Mouse (Mus musculus) forelimb bud, embryonic 11.5 days (tissue): ENCODE measurements around the gene Ppm1l.

ENCODE experiments used
- DNase-seq: peaks from one replicate; pipeline ENCODE4 v3.0.0-alpha.2; 2012; ENCODE audit warnings: low read depth, low spot score

Gene Ppm1l

DNA sequence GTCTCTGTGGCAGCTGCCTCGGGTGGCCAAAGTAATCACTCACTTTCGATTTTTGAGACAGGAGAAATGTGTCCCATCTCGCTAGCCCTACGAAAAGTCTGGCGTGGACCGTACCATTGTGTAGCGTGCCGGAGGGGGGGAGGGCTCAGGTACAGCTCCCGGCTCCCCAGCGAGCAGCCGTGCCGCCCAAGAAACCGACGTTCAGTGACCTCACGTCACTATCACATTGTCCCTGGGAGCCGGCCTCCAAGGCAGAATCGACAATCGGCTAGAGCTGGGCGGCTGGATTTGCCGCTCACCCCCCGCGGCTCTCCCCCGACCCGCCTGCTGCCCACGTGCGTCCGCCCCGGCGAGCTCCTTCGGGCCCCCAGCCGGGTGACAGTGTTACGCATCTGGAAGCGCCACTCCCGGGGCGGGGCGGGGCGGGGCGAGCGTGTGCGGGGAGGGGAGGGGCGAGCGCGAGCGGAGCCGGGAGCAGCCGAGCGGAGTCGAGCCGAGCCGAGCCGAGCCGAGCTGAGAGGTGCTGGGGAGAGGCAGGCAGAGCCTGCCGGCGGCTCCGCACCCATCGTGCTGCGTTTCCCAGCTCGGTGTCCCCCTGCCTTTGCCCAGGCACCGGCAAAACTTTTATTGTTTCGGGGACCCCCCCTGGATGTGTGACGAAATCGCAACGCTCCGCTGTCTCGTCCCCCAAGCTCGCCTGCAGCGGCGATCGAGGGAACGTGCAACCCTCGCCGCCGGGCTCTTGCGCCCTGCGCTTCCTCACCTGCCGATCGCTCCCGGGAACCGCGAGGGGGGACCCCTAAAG is at the start of gene Ppm1l:
Gene Ppm1l, plus strand, starts transcription at position 471 of the 805 bp plus-strand sequence.
- peak; percentile 89 for DNase-seq

DNA sequence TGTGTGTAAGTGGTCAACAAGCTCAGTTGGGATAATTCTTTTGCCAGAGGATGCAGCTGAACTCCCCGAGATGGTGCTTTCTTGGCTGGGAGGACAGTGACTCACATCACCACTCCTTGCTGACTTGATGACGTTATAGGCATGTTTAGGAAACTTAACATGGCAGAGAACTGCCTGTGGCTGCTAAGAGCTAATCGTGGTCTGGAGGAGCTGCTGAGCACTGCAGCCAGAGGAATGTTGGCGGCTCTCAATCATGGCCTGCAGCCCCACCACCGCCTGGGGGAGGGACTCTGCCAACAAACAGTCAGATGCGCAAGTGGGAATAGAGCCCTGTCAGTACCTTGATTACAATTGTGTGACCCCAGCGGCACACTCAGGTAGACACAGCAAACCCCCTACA is 44.8 kb upstream of the Ppm1l start:
- DNase-seq: no peak

DNA sequence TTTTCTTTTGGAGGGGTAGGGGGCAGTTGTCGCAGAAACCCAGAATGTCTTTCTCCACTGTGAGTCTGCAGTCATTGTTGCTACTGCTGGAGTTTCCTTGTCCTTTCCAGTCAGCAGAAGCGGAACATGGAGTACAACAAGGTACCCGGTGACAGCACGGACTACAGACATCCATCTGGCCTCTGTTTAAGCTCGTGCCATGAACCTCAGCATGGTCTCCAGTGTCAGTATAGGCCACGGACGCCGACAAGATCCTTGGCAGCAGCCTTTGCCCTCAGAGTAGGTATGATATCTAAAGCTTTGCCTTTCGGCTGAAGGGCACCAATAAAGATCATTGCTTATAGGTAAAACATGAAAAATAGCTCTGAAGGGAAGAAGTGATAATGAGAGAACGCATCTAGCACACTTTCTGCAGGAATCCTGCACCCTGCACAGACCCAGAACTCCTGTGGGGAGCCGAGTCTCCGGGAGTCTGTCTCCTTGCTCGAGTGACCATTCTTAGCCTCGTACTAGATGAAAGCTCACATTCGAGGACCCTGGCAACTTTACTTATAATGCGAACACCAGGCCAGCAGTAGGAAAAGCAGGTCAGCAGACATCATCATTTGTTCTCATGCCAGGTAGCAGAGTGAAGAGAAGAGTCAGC is 42.5 kb upstream of the Ppm1l start:
- DNase-seq: no peak

DNA sequence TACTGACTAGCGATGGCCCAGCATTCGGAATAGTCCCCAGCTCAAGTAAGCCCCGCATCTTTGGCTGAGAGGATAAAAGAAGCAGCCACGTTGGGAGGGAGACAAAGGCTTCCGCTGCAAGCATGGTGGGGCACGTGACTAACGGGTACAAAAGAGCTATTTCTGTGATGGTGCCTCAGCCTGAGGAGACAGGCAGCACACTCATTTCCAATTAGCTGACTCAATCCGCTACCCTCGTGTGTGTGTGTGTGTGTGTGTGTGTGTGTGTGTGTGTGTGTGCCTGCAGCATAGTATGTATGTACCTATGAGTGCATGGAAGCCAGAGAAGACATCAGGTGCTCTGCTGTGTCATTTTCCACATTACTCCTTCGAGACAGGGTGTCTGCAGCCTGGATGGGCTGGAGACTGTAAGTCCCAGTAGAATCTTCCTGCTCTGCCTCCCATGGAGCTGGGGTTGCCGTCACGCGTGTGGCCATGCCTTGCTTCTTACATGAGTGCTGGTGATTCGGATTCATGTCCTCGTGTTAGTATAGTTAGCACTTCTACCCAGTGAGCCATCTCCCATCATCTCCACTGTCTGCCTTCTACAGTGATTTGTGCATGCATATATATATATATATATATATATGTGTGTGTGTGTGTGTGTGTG is 41.9 kb upstream of the Ppm1l start:
- no peak for DNase-seq

DNA sequence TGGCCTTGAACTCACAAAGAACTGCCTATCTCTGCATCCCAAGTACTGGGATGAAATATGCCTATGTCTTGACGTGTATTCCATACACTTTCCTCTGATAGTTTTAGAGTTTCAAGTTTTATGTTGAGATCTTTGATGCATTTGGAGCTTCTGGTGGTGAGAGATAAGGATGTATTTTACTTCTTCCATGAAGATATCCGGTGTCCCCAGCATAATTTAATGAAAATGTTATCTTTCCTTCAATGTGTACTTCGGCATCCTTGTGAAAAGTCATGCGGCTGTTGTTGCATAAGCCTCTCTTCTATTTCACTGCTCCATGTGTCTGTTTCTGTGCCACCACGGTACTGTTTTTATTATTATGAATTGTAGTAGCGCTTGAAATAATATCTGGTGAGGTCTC is 38.0 kb upstream of the Ppm1l start:
- no peak for DNase-seq

DNA sequence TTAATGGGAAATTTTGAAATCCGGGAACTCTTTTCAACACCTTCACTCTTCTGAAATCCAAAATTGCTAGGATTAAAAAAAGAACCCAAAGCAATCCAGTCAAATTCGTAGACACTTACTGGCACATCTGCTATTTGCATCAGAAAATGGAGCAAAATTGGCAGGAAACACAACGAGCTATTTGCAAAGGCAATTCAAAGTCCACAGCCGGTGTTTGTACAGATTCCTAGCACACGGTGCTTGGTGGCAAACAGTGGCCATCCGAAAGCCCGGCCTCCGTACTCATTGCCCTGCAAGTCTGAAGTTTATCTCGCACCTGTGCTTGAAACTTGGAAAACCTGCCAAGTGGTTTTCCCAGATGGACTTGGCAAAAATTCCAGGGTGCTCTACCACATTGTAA is 34.3 kb upstream of the Ppm1l start:
- no peak for DNase-seq

DNA sequence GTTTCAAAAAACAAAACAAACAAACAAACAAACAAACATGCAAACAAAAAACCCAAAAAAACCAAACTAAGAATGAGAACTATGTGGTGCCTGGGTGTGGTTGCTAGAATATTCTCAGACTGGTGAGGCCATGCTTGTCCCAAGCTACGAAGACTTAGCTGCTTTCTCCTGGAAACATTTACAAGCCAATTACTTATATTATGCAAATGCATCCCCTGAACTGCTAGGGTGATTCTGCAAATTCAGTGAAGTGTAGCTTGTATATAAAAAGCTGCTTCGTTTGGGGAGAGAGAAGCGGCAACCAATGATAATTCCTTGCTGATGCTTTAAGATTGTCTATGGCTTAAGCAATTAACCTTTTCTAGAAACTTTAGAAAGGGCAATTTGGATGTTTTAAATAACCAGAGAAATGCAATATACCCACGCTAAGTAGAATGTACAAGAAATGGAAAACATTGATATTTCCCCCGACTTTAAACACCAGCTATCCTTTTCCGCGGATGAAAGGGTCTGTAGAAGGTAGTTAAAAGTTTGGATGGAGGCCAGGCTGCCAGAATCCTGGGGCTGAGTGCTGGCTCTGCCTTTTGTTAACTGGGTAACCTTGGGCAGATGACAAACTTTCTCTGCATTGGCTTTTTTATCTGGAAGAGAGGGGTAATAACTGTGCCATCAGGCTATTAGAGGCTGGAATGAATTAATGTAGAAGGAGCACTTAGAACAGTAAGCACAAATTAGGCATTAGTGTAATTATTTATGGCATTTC is 33.4 kb upstream of the Ppm1l start:
- DNase-seq: no peak

DNA sequence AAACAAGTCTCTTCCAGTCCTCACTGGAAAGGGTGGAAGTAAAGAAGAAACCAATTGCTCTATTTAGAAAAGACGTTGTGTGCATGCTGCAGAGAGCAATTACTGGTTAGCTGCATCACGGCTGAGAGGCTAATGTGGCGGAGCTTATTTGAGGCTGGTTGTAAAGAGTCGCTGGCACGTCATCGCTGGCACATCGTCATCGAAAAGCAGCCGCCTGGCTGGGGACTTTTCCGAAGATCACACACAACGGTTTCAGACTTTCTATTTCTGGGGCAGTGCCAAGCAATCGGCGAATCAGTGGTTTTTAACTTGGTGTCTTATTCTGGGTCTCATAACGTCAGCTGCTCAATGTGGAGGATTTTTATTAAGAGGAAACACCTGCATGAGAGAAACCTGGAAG is 26.8 kb upstream of the Ppm1l start:
- DNase-seq: no peak

DNA sequence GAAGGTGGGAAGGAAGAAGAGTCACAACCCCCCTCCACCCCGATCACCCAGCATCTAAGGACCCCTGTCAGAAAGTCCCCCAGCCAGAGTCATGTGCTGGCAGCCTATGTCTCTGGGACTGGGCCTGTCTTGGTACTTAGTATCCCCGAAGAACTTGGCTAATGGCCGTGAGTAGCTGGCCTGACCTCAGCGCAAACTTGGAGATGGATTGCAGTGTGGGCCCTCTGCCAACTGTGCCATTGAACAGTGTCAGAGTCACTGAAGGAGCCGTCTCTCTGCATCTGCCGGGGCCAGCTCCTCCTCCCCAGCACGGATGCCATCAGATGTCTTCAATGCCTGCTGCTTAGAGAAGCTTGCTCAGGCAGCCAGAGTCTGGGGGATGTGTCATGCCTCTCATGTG is 26.4 kb upstream of the Ppm1l start:
- DNase-seq: no peak

DNA sequence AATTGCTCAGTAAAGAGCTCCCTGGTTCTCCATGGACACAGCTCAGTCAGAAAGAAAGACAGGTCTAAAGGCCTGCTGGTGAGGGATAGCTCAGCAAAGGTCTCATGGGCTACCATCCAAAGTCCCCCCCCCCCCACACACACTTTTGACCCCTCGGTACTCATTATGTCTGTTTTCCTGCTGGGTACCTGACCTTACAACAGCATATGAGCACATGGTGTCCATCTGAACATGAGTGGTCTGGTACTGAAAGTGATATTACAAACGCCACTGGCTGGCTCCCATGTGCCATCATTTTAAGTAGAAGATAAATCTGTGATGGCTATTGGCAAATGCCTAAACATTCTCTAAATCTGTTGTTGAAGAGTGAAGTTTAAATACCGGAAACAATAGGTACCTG is 25.8 kb upstream of the Ppm1l start:
- no peak for DNase-seq

DNA sequence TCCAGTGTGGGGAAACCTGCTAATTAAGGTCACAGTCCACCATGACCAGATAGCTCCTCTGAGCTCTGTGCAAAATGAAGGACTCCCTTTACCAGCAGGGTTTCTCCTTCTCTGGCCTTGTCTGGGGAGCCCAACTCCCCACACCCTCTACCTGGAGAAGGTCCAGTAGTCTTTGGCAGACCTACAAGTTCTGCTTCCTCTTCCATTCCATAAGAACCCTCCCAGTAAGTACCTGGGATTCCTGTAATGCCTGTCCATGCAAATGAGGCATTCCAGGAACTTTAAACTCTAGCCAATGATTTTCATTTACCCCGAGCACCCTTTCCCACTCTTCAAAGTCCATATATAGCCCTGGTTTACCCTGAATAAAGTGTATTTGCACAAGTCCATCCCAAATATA is 24.0 kb upstream of the Ppm1l start:
- DNase-seq: no peak

DNA sequence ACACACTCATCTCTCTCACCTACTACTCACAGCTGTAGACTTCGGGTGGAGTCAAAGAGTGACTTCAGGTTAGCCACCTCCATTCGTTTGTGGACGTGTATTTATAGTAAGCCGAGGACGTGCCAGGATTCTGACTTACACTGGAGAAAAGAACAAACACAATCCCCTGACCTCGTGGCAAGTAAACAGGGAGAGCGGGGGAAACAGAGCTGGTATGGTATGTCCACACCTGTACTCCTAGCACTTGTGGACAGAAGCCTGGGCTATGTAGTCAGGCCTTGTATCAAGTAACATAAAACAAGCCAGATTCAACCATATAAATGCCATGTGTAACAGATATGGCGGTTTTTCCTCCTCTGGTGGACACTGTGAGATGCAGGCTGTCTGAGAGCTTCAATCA is 20.4 kb upstream of the Ppm1l start:
- no peak for DNase-seq

DNA sequence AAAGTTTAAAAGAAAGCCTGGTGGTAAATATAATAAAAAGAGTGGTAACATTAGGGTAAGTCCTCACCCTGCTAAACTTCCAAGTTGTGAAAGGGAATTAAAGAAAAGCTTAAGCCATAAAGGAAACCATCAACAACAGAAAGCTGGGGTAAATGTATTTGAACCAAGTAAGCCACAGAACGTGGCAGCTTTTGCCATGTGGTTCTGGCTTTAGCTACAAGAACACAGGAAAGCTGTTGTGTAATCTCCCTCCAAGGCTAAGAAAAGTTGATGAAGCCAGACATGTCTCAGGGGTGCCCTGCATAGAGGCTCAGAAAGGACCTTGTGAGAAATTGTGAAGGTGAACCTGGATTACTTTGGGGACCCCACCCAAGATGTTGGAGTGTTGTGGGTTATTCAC is 16.5 kb upstream of the Ppm1l start:
- no peak for DNase-seq

DNA sequence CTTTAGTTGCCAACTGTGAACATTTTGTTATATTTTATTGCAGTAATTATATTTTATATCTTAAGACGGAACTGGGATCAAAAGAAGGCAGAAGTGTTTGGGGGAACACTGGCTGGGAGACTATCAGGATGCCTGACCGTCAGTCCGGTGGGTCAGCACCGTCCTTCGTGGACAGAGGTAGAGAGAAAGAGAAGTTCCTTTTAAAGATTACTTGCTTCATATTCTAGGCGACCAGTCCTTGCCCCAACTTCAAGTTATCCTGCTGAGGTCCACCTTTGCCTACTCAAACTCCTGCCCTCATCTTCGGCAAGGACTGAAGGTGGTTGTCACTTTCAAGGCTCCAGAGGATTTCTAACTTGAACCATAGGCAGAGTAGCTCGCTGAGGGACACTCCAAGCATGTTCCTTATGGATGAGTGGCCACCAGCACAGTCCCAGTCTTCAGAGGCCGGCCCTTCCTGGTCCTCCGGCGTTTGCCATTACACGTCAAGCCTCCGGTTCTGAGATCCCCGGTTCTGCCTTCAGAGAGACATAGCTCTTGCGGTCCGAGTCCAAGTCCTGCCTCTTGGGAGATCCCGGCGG is 761 bp upstream of the Ppm1l start:
- DNase-seq: no peak

DNA sequence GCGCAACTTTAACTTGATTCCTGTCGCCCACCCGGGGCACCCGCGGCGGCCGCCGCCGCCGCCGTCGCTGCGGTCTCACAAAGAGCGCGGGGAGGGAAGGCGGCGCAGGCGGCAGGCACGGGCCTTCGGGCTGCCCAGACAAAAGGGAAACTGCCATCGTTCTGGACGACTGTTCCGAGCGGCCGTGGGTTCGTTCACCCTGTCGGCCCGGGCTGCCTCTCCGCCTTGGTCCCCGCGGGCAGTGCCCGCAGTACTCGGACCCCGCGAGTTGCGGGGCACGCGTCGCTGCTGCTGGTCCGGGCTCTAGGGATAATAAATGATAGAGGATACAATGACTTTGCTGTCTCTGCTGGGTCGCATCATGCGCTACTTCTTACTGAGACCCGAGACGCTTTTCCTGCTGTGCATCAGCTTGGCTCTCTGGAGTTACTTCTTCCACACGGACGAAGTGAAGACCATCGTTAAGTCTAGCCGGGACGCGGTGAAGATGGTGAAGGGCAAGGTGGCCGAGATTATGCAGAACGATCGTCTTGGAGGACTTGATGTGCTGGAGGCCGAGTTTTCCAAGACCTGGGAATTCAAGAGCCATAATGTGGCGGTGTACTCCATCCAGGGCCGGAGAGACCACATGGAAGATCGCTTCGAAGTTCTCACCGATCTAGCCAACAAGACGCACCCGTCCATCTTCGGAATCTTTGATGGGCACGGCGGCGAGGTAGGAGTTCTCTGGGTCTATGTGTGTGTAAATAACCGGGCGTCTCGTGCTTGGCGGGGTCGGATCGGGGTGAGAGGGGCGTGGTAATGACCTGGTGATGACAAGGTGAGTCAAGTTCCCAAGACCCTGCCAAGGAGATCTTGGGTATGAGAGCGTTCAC is 827 bp downstream of the Ppm1l start:
- peak; percentile 34 for DNase-seq

DNA sequence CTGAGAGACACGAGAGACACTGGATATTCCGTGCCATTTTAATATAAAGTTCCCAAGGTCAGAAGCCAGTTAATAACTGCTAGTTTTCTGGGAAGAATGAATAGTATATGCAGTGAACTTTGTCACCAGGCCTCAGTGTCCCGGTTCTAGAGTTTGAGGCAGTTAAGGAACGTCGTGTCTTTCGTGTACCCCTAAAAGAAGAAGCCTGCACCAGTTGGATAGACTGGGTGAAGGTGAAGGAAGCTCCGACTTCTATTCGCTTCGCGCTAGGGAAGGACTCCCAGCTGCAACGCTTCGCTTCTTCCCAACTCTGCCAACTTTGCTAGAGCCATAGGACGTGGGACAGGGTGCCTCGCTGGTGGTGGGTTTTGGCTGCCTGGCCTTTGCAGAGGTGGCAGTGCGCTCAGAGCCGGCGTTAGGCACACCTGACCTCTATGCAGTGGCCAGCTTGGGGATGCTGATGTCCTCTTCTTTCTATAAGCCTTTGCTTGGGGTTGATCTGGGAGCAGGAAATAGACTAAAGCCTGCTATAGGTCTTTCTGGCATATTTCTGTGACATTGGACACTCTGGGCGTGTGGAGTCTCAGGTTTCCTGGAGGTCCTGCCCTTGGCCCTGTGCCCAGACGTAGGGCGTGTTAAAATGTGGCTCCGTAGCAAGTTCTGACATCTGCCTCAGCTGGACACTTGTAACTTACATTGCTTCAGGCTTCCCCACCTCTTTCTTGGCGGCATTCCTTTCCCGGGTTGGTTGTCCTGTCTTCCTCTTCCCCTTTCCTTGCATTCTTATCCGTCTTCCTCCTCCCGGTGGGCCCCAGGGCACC is 1.7 kb downstream of the Ppm1l start:
- DNase-seq: peak; percentile 78

DNA sequence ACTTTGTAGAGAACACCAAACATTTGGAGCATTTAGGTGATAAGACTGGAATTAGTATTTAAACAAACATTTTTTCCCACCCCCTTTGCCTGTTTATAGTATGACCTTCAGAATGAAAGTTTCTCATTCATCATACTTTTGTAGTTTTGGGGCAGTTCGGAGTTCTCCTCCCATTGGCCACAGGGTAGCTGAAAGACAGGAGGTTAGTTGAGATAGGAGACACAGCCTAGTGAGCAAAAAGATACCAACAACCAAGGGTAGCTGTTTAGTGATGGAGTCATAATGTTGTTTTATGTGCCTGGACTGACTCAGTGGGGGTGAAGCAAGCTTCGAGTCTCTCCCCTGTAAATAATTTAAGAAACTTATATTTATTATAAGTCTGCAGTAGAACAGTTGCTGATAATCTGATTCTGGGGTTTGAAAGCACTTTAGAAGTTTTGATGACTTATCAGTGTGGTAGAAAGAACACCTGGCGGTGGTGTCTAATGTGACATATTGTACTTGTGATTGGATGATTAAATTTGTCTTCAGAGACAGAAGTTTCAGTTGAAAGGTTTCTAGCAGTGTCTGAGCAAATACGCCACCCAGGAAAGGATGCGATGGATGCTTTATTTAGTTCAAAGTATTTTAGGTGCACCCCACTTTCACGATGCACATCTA is 2.5 kb downstream of the Ppm1l start:
- no peak for DNase-seq

DNA sequence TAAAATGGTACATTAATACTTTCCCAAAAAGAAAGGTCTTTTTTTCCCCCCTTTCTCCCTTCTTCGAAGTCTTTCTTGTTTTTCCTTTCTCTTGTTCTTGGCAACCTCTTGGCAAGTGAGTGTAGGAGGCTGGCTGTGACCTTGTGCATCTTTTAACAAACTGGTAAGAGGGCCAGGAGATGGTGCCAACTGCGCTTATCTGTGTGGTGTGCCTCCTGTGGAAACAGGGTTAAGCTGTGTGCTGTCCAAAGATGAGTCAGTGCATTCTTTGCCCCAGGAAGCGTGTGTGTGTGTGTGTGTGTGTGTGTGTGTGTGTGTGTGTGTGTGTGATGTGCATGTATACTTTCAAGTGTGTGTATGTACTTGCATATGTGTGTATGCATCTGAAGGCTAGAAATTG is 7.3 kb downstream of the Ppm1l start:
- DNase-seq: no peak

DNA sequence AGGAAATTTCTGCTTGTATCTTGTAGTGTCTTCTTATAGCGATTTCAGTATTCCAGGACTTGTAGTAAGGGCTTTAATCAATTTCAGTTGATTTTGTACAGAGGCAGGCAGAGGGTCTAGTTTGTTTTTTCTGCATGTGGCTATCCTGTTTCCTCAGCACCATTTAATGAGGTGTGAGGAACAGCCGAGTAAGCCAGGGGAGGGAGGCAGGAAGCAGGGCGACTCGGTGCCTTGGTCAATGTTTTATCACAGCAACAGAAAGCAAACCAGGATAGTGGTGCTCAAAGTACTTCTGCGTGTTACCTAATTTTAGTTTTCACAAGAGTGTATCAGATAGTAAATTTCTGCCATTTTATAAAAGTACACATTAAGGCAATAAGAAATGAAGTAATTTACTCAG is 13.2 kb downstream of the Ppm1l start:
- no peak for DNase-seq
